Mouse (Mus musculus): ENCODE results near the gene Mocs1.

- TF ChIP-seq EP300 (IDR thresholded peaks at IDR 0.05; ENCODE audit: insufficient read depth, low read depth, low read length) (no peak), POLR2A (IDR thresholded peaks at IDR 0.05; ENCODE audit: insufficient read depth, low read length) (no peak), CTCF (IDR thresholded peaks at IDR 0.05; ENCODE audit: low read depth, low read length) (no peak)
These were observed 8.5 kb downstream of the Mocs1 start for GRCm38 (mm10) chr17:49436631-49437030.

Measured in ES-Bruce4 (cell line).